Mouse (Mus musculus) heart, postnatal 4 days (tissue): ENCODE data around the gene Uqcc3. TPM values are rescaled to one million over a fixed set of nuclear protein-coding genes. Genes with fewer than 3 reads are reported as not detected.
"Not testable (repeated sequence)": the region's sequence is repeated elsewhere in the genome, so short reads cannot be mapped to it uniquely, and the experiment has no call there.

Experiments
- DNase-seq: peaks from one replicate; pipeline ENCODE4 v3.0.0; 2021
- total RNA-seq, 2 experiments: library from RNA; stranded (reverse); gene quantifications; 2 replicates each; pipeline ENCODE4 v1.2.3; 2021

The Uqcc3 gene
- total RNA-seq, 2 experiments from 2014 or later: 39.4 to 41.2 TPM

DNA sequence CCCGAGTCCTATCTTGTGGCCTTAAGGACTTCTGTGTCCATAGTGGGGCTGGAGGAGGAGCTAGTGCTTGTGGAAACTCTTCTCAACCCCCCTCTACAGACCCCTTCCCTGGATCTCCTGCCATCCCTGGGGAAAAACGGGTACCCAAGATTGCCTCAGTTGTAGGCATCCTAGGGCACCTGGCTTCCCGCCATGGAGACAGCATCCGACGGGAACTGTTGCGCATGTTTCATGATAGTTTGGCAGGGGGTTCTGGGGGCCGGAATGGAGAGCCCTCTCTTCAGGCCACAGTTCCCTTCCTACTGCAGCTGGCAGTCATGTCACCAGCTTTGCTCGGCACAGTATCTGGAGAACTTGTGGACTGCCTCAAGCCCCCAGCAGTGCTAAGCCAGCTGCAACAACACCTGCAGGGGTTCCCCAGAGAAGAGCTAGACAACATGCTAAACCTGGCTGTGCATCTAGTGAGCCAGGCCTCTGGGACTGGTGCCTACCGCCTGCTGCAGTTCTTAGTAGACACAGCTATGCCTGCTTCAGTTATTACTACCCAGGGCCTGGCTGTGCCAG is 14.8 kb upstream of the Uqcc3 start:
- no peak for DNase-seq

DNA sequence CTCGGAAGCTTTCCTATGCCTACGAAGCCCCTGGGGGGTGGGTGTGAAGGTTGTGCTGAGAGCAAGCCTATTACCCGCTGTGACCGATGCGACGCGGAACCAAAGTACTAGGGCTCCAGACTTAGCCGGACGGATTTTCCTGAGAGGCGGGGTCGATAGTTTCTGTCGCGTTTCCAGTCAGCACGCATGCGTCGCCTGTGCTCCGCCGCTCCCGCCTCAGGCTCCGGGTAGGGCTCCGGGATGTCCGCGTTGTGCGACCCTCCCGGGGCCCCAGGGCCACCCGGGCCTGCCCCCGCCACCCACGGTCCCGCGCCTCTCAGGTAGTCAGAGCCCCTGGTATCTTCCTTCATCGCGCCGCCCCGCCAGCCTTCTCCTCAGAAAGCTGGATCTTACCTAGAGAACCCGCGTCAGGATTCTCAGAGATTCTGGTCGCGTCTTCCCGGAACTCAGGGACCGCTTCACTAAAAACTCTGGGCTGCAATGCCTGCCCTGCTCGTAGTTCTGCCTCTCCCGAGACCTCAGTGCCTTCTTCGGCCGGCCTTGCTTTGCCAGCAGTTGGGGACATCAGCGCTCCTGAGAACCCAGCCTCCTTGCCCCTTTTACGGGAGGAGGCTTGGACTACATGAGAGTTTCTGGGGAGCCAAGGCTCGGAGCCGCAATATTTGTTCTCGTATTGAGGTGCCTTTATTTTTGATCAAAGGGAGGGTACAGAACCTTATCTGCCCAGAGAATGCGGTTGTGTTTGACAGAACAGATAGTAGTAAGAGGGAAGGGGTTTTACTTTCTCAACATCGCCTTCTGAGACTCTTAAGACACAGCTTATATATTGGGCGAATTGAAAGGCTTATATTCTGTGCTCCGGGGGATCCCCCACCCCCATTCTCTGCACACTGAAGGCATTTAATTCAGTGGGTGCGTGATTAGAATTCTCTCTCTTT is 12.4 kb upstream of the Uqcc3 start, which contains the start of gene Ints5:
Ints5 (plus strand) TSS at position 177 of the 938 bp plus-strand sequence.
- DNase-seq: peak; percentile 90

DNA sequence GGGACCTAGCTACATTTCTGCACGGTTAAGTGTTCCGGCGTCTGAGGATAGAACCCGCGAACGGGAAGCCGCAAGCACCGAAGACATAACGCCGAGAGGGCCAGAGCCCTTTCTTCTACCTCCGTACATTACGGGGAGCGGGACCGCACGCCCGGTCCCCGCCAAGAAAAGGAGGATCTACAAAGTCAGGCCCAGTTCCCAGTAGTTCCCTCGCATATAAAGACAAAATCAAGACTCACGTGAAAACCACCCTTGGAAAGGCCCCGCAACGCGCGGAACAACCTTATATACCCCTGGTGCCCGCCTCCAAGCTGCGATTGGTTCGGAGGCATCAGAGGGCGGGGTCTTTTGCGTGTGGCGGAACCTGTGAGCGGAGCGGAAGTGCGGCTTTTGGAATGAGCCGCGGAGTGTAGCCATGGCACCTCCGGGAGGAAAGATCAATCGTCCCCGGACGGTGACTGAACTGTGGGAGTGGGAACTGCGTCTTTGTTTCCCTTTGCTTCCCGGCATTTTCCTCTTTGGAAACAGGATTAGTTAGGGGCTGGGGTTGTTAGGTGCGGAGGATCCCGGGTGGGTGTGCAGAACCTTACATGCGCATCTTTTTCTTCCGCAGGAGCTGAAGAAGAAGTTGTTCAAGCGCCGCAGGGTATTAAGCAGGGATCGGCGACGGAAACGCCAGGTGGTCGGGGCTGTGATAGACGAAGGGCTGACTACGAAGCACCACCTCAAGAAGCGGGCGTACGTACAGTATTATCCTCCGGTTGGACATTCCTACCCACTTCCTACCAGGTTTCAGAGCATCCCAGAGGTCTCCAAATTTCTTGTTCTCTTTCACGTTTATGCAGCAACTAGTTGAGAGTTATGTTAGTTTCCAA is 8.0 kb upstream of the Uqcc3 start, which contains the start of the genes 1810009A15Rik and Gm49416:
1810009A15Rik (plus strand) TSS at position 343 of the 875 bp plus-strand sequence.
Gm49416 (plus strand) TSS at position 416 of the 875 bp plus-strand sequence.
- DNase-seq: peak; percentile 96

DNA sequence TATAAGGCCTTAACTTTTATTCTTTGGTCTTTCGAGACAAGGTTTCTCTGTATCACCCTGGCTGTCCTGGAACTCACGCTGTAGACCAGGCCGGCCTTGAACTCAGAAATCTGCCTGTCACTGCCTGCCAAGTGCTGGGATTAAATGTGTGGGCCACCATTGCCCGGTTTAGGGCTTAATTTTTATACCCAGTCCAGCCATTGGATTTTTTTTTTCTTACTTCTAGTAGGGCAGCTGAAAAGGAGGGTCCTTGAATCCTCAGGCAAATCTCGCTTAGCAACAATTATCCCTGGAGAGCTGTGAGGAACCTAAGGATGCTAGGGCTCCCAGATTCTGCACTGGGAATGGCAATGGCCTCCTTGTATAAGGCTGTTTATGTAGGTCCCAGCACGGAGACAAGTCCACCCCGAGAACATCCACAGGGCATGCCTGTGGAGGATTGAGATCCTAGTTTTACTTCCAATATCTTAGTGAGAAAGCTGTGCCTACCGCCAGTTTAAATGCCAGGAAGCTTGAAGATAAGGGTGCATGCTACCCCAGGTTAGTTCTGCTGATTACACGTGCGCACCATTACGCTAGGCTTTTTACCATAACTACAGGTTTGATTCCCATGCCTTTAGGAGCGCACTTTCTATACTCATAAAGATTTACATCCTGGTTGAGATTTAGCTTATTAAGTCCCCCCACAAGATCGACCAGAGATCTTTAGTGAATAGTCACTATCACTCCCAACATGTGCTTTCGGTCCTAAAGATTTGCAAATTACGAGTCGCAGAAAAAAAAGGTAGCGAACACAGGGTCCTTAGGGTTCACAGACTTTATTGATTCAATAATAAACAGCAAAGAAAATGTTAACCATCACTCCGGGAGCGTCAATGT is 7.1 kb upstream of the Uqcc3 start:
- DNase-seq: no peak

DNA sequence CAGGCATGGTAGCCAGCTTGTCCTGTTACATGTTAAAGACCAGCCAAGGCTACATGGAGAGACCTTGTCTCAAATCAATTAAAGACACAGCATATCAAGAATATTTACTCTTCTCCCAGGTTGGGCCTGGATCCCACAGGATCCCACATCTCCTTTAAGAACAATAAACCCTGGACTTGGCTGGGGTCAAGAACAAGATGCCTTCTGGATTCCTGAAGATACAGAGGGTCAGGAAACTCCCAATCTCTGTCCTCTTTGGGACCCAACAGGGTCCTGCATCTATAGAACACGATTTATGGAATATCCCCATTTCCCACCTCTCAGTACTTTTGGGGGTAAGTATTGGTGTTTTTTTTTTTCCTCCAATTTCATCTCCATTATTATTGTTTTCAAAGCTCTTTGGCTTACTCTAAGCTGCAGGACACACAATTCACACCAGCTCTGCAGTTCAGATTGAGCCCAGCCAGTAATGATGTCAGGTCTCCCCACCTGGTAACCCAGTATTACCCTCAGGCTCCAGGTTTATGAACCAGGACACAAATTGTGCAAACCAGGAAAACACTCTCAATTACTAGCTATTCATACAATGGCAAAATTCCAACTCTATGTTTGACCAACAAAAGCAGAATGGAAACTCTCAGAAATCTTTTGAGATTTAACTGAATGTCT is 6.3 kb upstream of the Uqcc3 start:
- no peak for DNase-seq

DNA sequence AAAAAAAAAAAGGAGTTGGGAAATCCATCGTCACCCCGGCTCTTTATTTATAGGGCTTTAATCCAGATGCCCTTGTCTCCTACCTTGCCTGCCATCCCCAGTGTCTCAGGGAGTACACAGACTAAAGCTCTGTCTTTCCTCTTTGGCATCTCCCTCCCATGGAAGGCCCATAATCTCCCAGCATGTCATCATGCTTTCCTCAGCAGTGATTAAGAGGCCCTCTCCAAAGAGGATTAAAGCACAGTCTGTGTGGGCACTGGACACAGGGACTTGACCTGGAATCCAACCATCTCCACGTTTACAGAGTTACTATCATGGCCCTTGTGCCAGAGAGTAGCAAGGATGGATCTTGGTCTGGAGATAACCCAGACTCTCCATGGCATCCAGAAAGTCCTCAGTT is 2.9 kb upstream of the Uqcc3 start, which contains the start of the genes Lbhd1 and Gm49403:
Lbhd1 (plus strand) TSS at position 117 of the 400 bp plus-strand sequence.
Gm49403 (plus strand) TSS at position 315 of the 400 bp plus-strand sequence.
- no peak for DNase-seq

DNA sequence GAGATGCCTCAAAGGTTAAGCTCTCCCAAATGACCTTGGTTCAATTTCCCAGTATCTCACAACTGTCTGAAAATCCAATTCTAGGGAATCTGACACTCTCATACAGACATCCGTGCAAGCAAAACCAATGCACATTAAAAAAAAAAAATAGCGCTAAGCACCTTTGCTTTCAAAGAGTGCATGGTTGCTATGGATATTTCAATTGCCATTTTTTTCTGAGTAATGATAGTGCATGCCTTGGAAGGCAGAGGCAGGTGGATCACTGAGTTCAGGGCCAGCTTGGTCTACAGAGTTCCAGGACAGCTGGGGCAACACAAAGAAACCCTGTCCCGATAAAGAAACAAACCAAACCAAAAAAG is 290 bp upstream of the Uqcc3 start:
- no peak for DNase-seq

DNA sequence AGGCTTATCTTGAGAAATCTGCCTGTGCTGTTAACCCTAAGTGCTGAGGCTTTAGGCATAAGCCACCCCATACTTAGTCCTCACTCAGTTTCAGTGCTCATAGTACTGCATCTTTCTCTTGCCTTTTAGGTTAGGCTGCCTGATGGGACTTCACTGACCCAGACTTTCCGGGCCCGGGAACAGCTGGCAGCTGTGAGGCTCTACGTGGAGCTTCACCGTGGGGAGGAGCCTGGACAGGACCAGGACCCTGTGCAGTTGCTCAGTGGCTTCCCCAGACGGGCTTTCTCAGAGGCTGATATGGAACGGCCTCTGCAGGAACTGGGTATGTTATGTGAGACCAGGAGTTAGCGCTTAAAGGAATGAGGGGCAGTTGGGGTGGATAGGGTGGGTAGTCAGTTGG is 5.7 kb downstream of the Uqcc3 start:
- DNase-seq: no peak

DNA sequence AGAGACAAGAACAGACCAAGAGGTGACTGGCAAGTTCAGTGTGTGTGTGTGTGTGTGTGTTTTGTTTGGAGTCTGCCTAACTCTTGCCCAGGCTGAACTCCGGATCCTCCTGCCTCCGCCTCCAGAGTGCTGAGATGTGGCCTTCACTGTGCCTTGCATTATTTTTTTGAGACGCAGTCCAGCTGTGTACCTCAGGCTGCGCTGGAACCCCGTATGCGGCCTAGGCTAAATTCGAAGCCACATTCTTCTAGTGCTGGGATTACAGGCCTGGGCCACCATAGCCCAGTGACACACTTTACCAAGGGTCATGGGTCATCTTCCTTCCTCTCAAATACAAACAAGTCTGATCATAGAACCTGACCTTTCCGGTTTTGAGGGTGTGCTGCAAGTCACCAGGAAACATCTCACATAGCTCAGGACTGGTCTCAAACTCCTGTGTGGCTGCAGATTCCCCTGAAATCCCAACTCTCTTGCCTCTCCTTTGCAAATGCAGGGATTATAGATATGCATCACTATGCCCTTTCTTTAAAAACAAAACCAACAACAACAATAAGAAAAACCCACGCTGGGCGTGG is 8.4 kb downstream of the Uqcc3 start:
- DNase-seq: no peak

DNA sequence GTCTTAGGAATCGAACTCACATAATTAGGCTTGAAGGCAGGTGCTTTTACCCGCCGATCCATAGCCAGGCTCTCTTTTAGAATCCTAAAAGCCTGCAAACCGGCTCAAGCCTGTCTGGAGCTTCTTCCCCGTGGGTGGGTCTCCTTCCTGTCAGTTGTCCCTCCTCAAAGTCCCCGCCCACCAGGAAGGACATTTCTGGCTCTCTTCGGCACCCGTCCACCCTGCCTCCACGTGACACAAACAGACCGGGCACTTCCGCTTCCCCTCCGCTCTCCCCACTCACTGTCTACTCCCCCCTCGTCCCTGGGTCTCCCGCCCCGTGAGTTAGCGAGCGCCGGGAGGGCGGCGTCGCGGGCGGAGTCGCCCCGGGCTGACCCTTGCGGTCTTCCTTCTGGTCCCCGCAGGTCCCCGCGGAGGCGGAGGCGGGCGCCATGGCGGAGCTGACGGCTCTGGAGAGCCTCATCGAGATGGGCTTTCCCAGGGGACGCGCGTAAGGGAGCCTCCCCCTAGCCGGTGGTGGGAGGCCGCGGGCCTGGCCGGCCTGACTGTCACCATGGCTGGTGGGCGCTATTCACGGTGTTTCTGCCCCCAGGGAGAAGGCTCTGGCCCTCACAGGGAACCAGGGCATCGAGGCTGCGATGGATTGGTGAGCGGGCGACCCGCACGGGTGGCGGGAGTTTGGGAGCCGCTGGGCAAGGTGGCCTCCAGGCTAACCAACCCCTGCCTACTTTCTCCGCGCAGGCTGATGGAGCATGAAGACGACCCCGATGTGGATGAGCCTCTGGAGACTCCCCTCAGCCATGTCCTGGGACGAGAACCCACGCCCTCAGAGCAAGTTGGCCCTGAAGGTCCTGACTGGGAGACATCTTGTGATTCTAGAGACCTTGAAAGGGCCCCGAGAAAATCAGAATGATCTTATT is 9.2 kb downstream of the Uqcc3 start, which contains the start of gene Ubxn1:
Ubxn1 (plus strand) TSS at position 230 of the 920 bp plus-strand sequence.
- DNase-seq: peak; percentile 97

DNA sequence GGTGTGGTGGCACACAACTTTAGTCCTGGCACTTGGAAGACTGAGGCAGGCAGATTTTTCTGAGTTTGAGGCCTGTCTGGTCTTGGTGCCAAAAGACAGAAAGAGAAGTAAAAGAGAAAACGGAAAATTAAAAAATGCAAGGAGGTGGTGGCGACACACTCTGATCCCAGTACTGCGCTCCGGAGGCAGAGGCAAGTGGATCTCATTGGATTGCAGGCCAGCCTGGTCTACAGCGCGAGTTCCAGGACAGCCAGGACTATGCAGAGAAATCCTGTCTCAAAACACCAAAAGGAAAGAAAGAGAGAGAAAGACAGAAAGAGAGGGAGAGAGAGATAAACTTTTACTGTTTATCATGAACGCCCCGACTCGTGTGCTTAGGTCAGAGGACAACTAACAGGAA is 9.9 kb downstream of the Uqcc3 start:
- no peak for DNase-seq

DNA sequence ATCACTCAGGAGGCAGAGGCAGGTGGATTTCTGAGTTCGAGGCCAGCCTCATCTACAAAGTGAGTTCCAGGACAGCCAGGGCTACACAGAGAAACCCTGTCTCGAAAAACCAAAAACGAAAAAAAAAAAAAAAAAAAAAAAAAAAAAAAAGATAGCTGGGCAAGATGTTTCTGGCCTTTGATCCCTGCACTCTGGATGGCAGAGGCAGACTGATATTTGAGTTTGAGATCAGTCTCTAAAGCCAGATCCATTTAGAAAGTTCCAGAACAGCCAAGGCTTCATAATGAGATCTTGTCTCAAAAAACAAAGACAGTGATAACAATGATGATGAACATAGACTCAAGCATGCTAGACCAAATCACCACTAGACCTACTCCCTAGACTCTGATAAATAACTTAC is 10.3 kb downstream of the Uqcc3 start:
- DNase-seq: not testable (repeated sequence)

DNA sequence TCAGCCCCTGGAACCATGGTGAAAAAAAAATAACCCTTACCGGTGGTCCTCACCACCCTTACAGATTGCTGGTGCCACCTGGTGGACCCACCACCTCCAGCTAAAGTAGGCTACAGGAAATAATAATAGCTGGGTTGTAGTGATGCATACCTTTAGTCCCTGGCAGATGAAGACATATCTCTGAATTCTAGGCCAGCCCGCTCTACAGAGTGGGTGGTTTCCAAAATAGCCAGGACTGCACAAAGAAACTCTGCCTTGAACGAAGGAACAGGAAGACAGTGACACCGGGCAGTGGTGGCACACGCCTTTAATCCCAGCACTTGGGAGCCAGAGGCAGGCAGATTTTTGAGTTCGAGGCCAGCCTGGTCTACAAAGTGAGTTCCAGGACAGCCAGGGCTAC is 16.5 kb downstream of the Uqcc3 start:
- no peak for DNase-seq

DNA sequence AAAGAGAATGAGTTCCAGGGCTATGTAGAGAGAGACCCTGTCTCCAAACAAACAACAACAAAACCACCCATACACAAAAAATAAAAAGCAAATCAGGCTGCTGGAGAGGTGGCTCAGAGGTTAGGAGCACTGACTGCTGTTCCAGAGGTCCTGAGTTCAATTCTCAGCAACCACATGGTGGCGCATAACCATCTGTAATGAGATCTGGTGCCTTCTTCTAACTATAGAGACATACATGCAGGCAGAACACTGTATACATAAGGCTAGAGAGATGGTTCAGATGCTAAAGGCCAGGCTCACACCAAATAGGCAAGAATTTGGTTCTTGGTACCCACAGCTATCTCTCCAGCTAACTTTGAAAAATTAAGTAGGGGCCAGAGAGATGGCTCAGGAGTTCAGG is 21.7 kb downstream of the Uqcc3 start:
- no peak for DNase-seq

DNA sequence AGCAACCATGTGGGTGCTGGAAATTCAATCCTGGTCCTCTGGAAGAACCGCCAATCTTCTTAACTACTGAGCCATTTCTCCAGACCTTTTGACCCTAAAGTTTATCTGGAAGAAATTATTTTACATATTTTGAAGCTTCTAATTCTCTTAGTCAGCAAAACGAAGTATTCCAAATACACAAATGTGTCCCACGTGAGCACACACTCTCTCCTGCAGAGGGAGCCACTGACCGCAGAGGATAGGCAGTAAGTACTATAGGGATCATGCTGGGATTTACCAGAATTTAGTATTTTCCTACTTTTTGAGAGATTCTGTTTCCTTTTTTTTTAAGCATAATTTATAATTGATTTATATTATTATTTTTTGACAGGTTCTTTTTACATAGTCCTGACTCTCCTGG is 23.0 kb downstream of the Uqcc3 start:
- peak; percentile 71 for DNase-seq

DNA sequence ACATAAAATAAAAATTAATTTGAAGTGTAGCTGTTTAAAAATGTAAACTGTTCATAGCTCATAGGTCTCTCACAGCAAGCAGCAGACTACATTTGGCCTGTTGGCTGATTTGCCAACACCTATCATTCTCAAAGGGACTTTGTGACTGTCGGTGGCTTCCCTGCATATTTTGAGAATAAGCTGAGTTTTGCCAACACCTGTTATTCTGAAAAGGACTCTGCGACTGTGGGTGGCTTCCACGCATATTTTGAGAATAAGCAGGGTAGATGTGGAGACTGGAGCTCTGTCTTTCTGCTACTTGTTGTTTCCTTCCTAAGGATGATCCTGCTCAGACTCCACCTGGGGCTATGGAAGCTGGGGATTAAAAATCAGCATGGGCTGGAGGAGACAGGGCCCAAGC is 27.6 kb downstream of the Uqcc3 start:
- DNase-seq: no peak

DNA sequence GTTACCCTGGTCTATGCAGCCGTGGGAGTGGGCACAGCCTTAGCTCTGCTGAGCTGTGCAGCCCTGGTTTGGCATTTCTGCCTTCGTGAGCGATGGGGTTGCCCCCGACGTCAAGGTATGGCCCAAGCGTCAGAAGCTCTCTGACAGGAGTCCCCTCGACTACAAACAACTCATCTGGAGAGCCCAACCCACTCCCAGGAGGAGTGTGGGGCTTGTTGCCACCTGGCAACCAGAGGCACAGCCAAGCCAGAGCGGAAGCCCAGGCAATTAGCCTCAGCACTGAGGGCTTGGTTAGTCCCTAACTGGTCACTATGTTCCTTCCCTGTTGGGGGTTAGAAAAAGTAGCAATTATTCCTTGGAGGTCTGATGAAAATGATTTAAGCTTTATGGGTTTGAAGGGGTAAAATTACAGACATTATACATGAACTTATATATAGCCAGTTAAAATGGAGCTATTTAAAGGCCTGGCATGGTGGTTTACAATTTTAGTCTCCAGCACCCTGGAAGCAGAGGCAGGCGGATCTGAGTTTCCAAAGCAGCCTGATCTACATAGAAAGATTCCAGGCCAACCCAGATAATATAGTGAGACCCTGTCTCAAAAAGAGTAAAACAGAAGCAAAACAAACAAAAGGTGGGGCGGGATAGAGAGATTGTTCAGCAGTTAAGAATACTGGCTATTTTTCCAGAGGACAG is 28.3 kb downstream of the Uqcc3 start:
- DNase-seq: no peak

DNA sequence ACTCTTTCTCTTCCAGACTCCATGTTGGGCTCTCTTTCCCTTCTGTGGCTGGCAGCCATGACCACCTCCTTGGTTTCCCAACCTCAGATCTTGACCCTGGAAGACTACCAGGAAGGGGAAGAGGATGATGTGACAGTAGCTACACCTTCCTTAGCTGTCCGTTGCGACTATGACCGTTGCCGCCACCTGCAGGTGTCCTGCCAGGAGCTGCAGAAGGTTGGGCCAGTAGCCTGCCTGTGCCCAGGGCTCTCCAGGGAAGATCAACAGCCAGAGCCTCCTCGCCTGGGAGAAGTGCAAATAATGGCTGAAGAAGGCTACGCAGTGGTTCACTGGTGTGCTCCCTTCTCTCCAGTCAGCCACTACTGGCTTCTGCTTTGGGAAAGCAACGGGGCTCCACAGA is 29.1 kb downstream of the Uqcc3 start:
- DNase-seq: no peak

DNA sequence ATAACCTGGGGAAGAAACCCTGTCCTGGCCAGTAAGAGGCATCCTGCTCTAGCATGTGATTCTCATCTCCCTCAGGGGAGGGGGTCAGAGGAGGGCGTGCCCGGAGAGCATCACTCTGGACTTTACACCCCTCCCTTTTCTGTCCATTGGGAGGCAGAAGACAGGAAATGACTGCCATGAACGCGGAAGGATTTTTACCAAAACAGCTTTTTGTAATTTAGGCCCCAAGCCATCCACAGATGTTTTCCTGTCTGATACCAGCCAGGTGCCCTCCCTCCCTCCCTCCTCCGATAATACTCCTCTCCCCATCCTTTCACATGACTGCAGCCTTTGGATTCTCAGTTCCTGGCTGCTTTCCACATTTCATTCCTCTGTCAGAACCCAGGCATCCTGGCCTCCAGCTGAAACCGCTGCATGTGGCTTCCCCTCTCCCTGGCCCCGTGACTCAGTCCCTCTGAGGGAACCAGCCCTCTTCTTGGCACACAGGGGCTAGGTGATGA is 30.3 kb downstream of the Uqcc3 start, which contains the start of gene Lrrn4cl:
Lrrn4cl (plus strand) TSS at position 367 of the 500 bp plus-strand sequence.
- peak; percentile 58 for DNase-seq
